Mouse (Mus musculus) neural tube, embryonic 15.5 days (tissue): Measurements from ENCODE around the gene Slc40a1. TPM values are rescaled to one million over a fixed set of nuclear protein-coding genes. Genes with fewer than 3 reads are reported as not detected.
A peak's percentile ranks its signal among the peaks of the same experiment; 100 is the strongest.

Experiments used
- ATAC-seq: fragments of 200-750 bp; cut with Nextera tagmentation; 2 replicates; pipeline ENCODE4 v1.8.0; 2017; ENCODE audit warnings: mild to moderate bottlenecking, moderate TSS enrichment, moderate library complexity; ENCODE audit not compliant: low FRiP score
- H3K27ac ChIP-seq: fragments of 300-500 bp; sonication (generic); replicated peaks from 2 replicates; pipeline ENCODE4 v1.5.1; 2015; ENCODE audit warnings: mild to moderate bottlenecking, inconsistent platforms
- H3K27me3 ChIP-seq: fragments of 300-500 bp; sonication (generic); replicated peaks from 2 replicates; pipeline ENCODE4 v1.6.1; 2015; ENCODE audit warnings: inconsistent platforms
- H3K36me3 ChIP-seq: fragments of 300-500 bp; sonication (generic); 2 replicates; pipeline ENCODE4 v1.6.1; 2015; ENCODE audit warnings: inconsistent platforms
- H3K4me1 ChIP-seq: fragments of 300-500 bp; sonication (generic); 2 replicates; pipeline ENCODE4 v1.6.1; 2015; ENCODE audit warnings: inconsistent platforms
- H3K4me2 ChIP-seq: fragments of 300-500 bp; sonication (generic); 2 replicates; pipeline ENCODE4 v1.6.1; 2015; ENCODE audit warnings: inconsistent platforms, mild to moderate bottlenecking, moderate library complexity
- H3K4me3 ChIP-seq: fragments of 300-500 bp; sonication (generic); replicated peaks from 2 replicates; pipeline ENCODE4 v1.5.1; 2015; ENCODE audit warnings: mild to moderate bottlenecking, inconsistent platforms
- H3K9ac ChIP-seq: fragments of 300-500 bp; sonication (generic); replicated peaks from 2 replicates; pipeline ENCODE4 v1.6.1; 2015; ENCODE audit warnings: mild to moderate bottlenecking, inconsistent platforms
- H3K9me3 ChIP-seq: fragments of 300-500 bp; sonication (generic); replicated peaks from 2 replicates; pipeline ENCODE4 v1.6.1; 2016; ENCODE audit warnings: inconsistent platforms
- WGBS: fragments of 180-500 bp; shearing (Covaris S2); methylation state at CpG from one replicate; pipeline ENCODE4 v1.1.7; 2015; ENCODE audit warnings: mixed read lengths; 5-methylcytosine and 5-hydroxymethylcytosine counted together
- polyA plus RNA-seq: library from polyadenylated mRNA; unstranded; fragments of >200 nt; fragmentation: Nextera tagmentation; extraction: Ambion mirVana; gene quantifications from 2 replicates; pipeline ENCODE4 v1.2.1, GENCODE M21; 2015

Gene Slc40a1
- polyA plus RNA-seq, result 34.2 and 43.6 TPM in 2 replicates

DNA sequence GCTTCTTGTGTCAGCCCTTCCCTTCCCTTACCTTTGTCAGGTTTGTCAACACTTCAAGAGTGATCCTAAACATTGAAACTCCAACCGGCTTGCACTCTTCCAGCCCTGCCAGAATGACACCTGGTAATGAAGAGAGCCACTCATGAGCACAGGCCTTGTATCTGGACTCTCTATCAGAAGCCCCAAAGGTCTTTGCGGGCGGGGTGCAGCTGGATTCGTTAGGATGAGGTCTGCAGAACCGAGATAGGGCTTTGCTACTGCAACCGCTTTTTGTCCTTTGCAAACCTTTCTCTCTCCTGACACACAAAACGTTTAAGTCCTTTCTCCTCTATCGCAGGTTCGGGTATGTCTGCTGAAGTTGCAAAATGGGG is at the start of gene Slc40a1:
Gene Slc40a1, minus strand, starts transcription at position 131 of the 371 bp plus-strand sequence.
- ATAC-seq, result peak; percentile 4; the same call in 1 of the 2 replicates
- no peaks in the 10 kb centered on the region for H3K36me3 ChIP-seq
- H3K27ac ChIP-seq, result peak within 1 kb of the TSS; percentile 29
- WGBS, result 27% methylated on average over 9 of the region's 9 CpGs
- peak within 1 kb of the TSS; percentile 81 for H3K4me2 ChIP-seq
- peak within 1 kb of the TSS; percentile 79 for H3K4me3 ChIP-seq
- H3K27me3 ChIP-seq, result peaks cover 10% of the 10 kb centered on the region
- peaks cover 14% of the 10 kb centered on the region for H3K4me1 ChIP-seq
- peak within 1 kb of the TSS; percentile 51 for H3K9ac ChIP-seq
- no peaks in the 10 kb centered on the region for H3K9me3 ChIP-seq

GRCm38 (mm10) chr1:45971314-45971713 is 45.0 kb upstream of the Slc40a1 start:
- Histone ChIP-seq H3K27ac (no peak overlapping the region), H3K4me2 (no peak overlapping the region), H3K4me3 (no peak overlapping the region), H3K36me3 (no peaks in the 10 kb centered on the region), H3K27me3 (no peaks in the 10 kb centered on the region), H3K9ac (no peak overlapping the region), H3K4me1 (no peaks in the 10 kb centered on the region), H3K9me3 (no peaks in the 10 kb centered on the region)
- WGBS, result 92% methylated on average over 4 of the region's 4 CpGs
- no peak for ATAC-seq

GRCm38 (mm10) chr1:45948988-45949387 is 22.7 kb upstream of the Slc40a1 start:
- Histone ChIP-seq H3K4me2 (no peak overlapping the region), H3K27ac (no peak overlapping the region)

GRCm38 (mm10) chr1:45947843-45948242 is 21.5 kb upstream of the Slc40a1 start:
- Histone ChIP-seq H3K9ac (no peak overlapping the region), H3K27ac (no peak overlapping the region), H3K4me2 (no peak overlapping the region), H3K9me3 (no peaks in the 10 kb centered on the region), H3K4me3 (no peak overlapping the region), H3K27me3 (no peaks in the 10 kb centered on the region), H3K36me3 (no peaks in the 10 kb centered on the region), H3K4me1 (no peaks in the 10 kb centered on the region)
- no peak for ATAC-seq
- WGBS, result 93% methylated on average over 1 of the region's 1 CpGs

More at GRCm38 (mm10) chr1:45948988-45949387, 22.7 kb upstream of the Slc40a1 start:
- no peaks in the 10 kb centered on the region for H3K27me3 ChIP-seq
- no peak overlapping the region for H3K9ac ChIP-seq
- ATAC-seq, result no peak
- no peaks in the 10 kb centered on the region for H3K4me1 ChIP-seq
- H3K4me3 ChIP-seq, result no peak overlapping the region
- no peaks in the 10 kb centered on the region for H3K36me3 ChIP-seq
- no peaks in the 10 kb centered on the region for H3K9me3 ChIP-seq
- 73% methylated on average over 2 of the region's 2 CpGs for WGBS

DNA sequence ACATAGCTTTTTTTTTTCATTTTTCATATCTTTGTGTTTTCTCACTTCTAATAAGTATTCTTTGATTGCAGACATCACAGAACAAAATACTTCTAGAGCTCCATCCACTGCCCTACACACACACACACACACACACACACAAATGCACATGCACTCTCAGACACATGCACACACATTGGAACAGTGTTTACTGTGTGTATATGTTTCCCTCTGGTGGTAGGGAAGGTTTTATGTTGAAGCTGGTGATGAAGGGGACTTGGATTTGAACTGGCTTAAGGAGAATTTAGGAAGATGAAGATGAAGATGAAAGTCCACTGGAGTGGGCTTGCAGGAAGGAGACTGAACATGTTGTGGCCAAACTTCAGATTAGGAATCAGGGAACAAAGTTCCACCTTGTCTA is 4.8 kb upstream of the Slc40a1 start:
- H3K9ac ChIP-seq, result no peak overlapping the region
- ATAC-seq, result no peak

GRCm38 (mm10) chr1:45926911-45927310 is 588 bp upstream of the Slc40a1 start:
- no peaks in the 10 kb centered on the region for H3K36me3 ChIP-seq
- ATAC-seq, result no peak
- H3K4me1 ChIP-seq, result peaks cover 14% of the 10 kb centered on the region
- H3K27ac ChIP-seq, result no peak overlapping the region
- H3K4me2 ChIP-seq, result no peak overlapping the region
- no peak overlapping the region for H3K4me3 ChIP-seq
- H3K9ac ChIP-seq, result no peak overlapping the region
- H3K27me3 ChIP-seq, result peaks cover 10% of the 10 kb centered on the region
- 50% methylated on average over 3 of the region's 3 CpGs for WGBS
- no peaks in the 10 kb centered on the region for H3K9me3 ChIP-seq

More for the DNA sequence above, 4.8 kb upstream of the Slc40a1 start:
- no peak overlapping the region for H3K4me3 ChIP-seq
- H3K27ac ChIP-seq, result no peak overlapping the region
- H3K27me3 ChIP-seq, result peaks cover 7% of the 10 kb centered on the region
- H3K9me3 ChIP-seq, result no peaks in the 10 kb centered on the region
- peaks cover 4% of the 10 kb centered on the region; the same call in 1 of the 2 replicates for H3K4me1 ChIP-seq
- no peak overlapping the region for H3K4me2 ChIP-seq
- no peaks in the 10 kb centered on the region for H3K36me3 ChIP-seq

GRCm38 (mm10) chr1:45925500-45926392 is 577 bp downstream of the Slc40a1 start:
- WGBS, result under 1% methylated on average over 53 of the region's 53 CpGs
- Histone ChIP-seq H3K9ac (peak overlapping the region; percentile 51), H3K4me3 (peak overlapping the region; percentile 79), H3K27me3 (peaks cover 10% of the 10 kb centered on the region), H3K4me2 (peak overlapping the region; percentile 81), H3K36me3 (no peaks in the 10 kb centered on the region), H3K27ac (peak overlapping the region; percentile 29), H3K9me3 (no peaks in the 10 kb centered on the region), H3K4me1 (peaks cover 14% of the 10 kb centered on the region)
- ATAC-seq, result peak; percentile 98

DNA sequence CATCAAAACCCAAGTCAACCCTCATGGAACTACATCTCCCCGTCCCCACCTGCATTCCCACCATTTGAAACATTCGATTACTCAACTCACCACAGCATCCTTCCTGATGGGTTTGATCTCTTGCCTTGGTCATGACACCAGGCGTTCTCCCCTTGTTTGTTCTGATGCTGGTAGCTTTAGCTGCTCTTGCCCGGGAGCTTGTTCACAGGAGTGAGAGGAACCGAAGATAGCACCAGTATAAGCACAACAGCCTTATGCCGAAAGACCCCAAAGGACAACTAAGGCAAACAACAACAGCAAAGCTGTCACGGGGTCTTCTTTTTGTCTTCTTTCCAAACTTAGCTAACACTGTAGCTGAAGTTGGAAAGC is 1.2 kb downstream of the Slc40a1 start:
- WGBS, result 7% methylated on average over 7 of the region's 7 CpGs

GRCm38 (mm10) chr1:45924516-45924915 is 1.8 kb downstream of the Slc40a1 start:
- whole genome bisulfite sequencing, result 69% methylated on average over 7 of the region's 7 CpGs
- no peaks in the 10 kb centered on the region for H3K9me3 ChIP-seq
- ATAC-seq, result no peak
- H3K9ac ChIP-seq, result no peak overlapping the region
- peaks cover 14% of the 10 kb centered on the region for H3K4me1 ChIP-seq
- 0 out of 2 replicates have a peak overlapping the region, but pooled peaks have one; percentile 1 for H3K27ac ChIP-seq
- peaks cover 10% of the 10 kb centered on the region for H3K27me3 ChIP-seq
- H3K4me3 ChIP-seq, result peak overlapping the region; percentile 79; the same call in 1 of the 2 replicates
- no peaks in the 10 kb centered on the region for H3K36me3 ChIP-seq
- H3K4me2 ChIP-seq, result peak overlapping the region; percentile 81

More for the DNA sequence above, 1.2 kb downstream of the Slc40a1 start:
- peak overlapping the region; percentile 81 for H3K4me2 ChIP-seq
- H3K27me3 ChIP-seq, result peaks cover 10% of the 10 kb centered on the region
- peak overlapping the region; percentile 51 for H3K9ac ChIP-seq
- H3K4me1 ChIP-seq, result peaks cover 14% of the 10 kb centered on the region
- peak overlapping the region; percentile 28; the same call in 1 of the 2 replicates for H3K27ac ChIP-seq
- H3K9me3 ChIP-seq, result no peaks in the 10 kb centered on the region
- peak overlapping the region; percentile 79 for H3K4me3 ChIP-seq
- ATAC-seq, result peak; percentile 57
- no peaks in the 10 kb centered on the region for H3K36me3 ChIP-seq

- Histone ChIP-seq H3K27ac (no peak overlapping the region), H3K9ac (no peak overlapping the region), H3K27me3 (peaks cover 10% of the 10 kb centered on the region), H3K36me3 (no peaks in the 10 kb centered on the region), H3K4me3 (no peak overlapping the region), H3K4me1 (peaks cover 14% of the 10 kb centered on the region), H3K4me2 (no peak overlapping the region), H3K9me3 (no peaks in the 10 kb centered on the region)
- ATAC-seq, result no peak
- 74% methylated on average over 4 of the region's 4 CpGs for WGBS
Observed at GRCm38 (mm10) chr1:45923306-45923705, 3.0 kb downstream of the Slc40a1 start.

- H3K4me1 ChIP-seq, result peaks cover 7% of the 10 kb centered on the region; the same call in 1 of the 2 replicates
- H3K27me3 ChIP-seq, result 0 out of 2 replicates have a peak, but pooled peaks cover 3% of the 10 kb centered on the region
- no peak overlapping the region for H3K4me3 ChIP-seq
- no peaks in the 10 kb centered on the region for H3K9me3 ChIP-seq
- no peak overlapping the region for H3K4me2 ChIP-seq
- H3K36me3 ChIP-seq, result no peaks in the 10 kb centered on the region
- 96% methylated on average over 3 of the region's 3 CpGs for WGBS
- ATAC-seq, result no peak
- H3K27ac ChIP-seq, result no peak overlapping the region
- H3K9ac ChIP-seq, result no peak overlapping the region
Observed at GRCm38 (mm10) chr1:45920703-45921102, 5.6 kb downstream of the Slc40a1 start.

DNA sequence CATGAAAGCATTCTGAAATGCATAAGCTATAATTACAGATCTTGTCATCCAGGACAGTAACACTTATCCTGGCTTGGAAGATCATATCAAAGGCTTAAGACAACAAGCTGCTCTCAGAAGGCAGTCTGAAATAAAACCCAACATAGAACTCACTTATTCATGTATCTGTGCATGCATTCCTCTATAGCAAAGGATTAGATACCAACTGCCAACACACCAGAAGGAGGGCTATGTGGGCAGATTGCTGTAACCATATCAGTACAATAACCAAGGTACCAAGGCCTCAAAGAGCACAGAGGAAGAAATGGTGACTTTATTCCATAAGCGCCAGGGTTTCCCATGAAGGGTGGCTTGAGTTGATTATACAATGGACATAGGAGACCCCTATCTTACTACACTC is 6.6 kb downstream of the Slc40a1 start:
- Histone ChIP-seq H3K9me3 (no peaks in the 10 kb centered on the region), H3K4me1 (peaks cover 3% of the 10 kb centered on the region; the same call in 1 of the 2 replicates), H3K27me3 (0 out of 2 replicates have a peak, but pooled peaks cover 3% of the 10 kb centered on the region), H3K36me3 (no peaks in the 10 kb centered on the region), H3K27ac (no peak overlapping the region), H3K4me2 (no peak overlapping the region), H3K4me3 (no peak overlapping the region), H3K9ac (no peak overlapping the region)
- no peak for ATAC-seq
- WGBS, result 94% methylated on average over 1 of the region's 1 CpGs
